In genomic region chr2:169996501-169997237, GRCm38 (mm10) we compare ENCODE assay signal across 11 mouse cellular contexts.
DNase-seq lines count a peak whose midpoint lies in the region; ATAC-seq and TF ChIP-seq lines count a peak whose summit lies in the region.
"Had no signal": no experiment of that assay in that cellular context is flagged by ENCODE, and none has a peak within 500 bp of the region (broad histone marks: within the 10 kb centered on the region; RNA-seq: fewer than 3 reads in every experiment).

No protein-coding gene starts in this region.

- H3K4me3 ChIP-seq in gastrocnemius, adult 2 months = peak overlapping the region; percentile 40; the same call in 1 of the 2 replicates
- H3K4me3 ChIP-seq in spleen, adult 2 months (ENCODE audit: extremely low read depth, insufficient read depth, insufficient read length) = no peak overlapping the region
- H3K4me3 ChIP-seq in kidney, postnatal 0 days (replicated peaks; ENCODE audit: low read depth, low read length) = no peak overlapping the region
- H3K4me3 ChIP-seq in stomach, embryonic 16.5 days (replicated peaks; ENCODE audit: low read length) = no peak overlapping the region
- H3K4me3 ChIP-seq: left cerebral cortex, adult 2 months had no signal

- H3K27me3 ChIP-seq in spleen, adult 2 months (ENCODE audit: control insufficient read depth, insufficient read depth, low read length) = no peaks in the 10 kb centered on the region
- H3K27me3 ChIP-seq in kidney, postnatal 0 days (ENCODE audit: insufficient read depth, low read length) = no peaks in the 10 kb centered on the region
- peaks cover 4% of the 10 kb centered on the region; the same call in 1 of the 2 replicates for H3K27me3 ChIP-seq in stomach, embryonic 16.5 days (ENCODE audit: control insufficient read depth, insufficient read depth, low read length)

- H3K9me3 ChIP-seq in kidney, postnatal 0 days (replicated peaks; ENCODE audit: low read length) = no peaks in the 10 kb centered on the region
- no peaks in the 10 kb centered on the region for H3K9me3 ChIP-seq in stomach, embryonic 16.5 days (replicated peaks; ENCODE audit: control insufficient read depth, low read length)

- DNase-seq in gastrocnemius, adult 2 months = no peak
- DNase-seq in gastrocnemius, postnatal 14 days = no peak
- DNase-seq in spleen, adult 2 months (ENCODE audit: low read depth in 1 of 2, low spot score in 2 of 2) = no peak
- DNase-seq in spleen, adult 12 weeks (ENCODE audit: low spot score) = no peak
- peak; percentile 77 for DNase-seq in kidney, postnatal 0 days (ENCODE audit: low spot score)
- no peak for DNase-seq in natural killer cell, adult 2 months (ENCODE audit: low spot score in 2 of 2)
- DNase-seq: cerebellum, postnatal 10 days; right cerebral cortex, postnatal 4 days had no signal

- no peak for ATAC-seq in kidney, postnatal 0 days (replicated peaks; ENCODE audit: low FRiP score, low read depth)
- no peak for ATAC-seq in stomach, embryonic 16.5 days (ENCODE audit: insufficient read depth, low FRiP score)
- no peak for ATAC-seq in monocyte, adult 5-6 weeks (replicated peaks; ENCODE audit: insufficient number of reproducible peaks, low FRiP score, low TSS enrichment, poor library complexity, severe bottlenecking)

- H3K4me2 ChIP-seq in kidney, postnatal 0 days (ENCODE audit: low read length) = peak overlapping the region; percentile 41
- peak overlapping the region; percentile 43 for H3K4me2 ChIP-seq in stomach, embryonic 16.5 days (ENCODE audit: low read depth, low read length)

- peak overlapping the region; percentile 63 for H3K27ac ChIP-seq in gastrocnemius, adult 2 months
- H3K27ac ChIP-seq in spleen, adult 2 months (ENCODE audit: insufficient read depth, low read length) = peak overlapping the region; percentile 45
- peak overlapping the region; percentile 81 for H3K27ac ChIP-seq in kidney, postnatal 0 days
- peak overlapping the region; percentile 37; the same call in 1 of the 2 replicates for H3K27ac ChIP-seq in stomach, embryonic 16.5 days (ENCODE audit: low read length)
- H3K27ac ChIP-seq: left cerebral cortex, adult 2 months had no signal

- H3K4me1 ChIP-seq in spleen, adult 2 months (ENCODE audit: control insufficient read depth, insufficient read depth, insufficient read length) = no peaks in the 10 kb centered on the region
- H3K4me1 ChIP-seq in kidney, postnatal 0 days (replicated peaks; ENCODE audit: insufficient read depth, low read length) = peaks cover 38% of the 10 kb centered on the region
- H3K4me1 ChIP-seq in stomach, embryonic 16.5 days (ENCODE audit: control insufficient read depth, insufficient read depth, low read length) = peaks cover 32% of the 10 kb centered on the region

- TF ChIP-seq CTCF in gastrocnemius, adult 2 months (IDR thresholded peaks at IDR 0.05) = no peak
- no peak for TF ChIP-seq CTCF in spleen, adult 2 months (IDR thresholded peaks at IDR 0.05; ENCODE audit: extremely low read depth, insufficient read depth, insufficient read length, insufficient replicate concordance)
- TF ChIP-seq CTCF in kidney, postnatal 0 days (IDR thresholded peaks at IDR 0.05; ENCODE audit: low read depth) = peak; percentile 5; the same call in 1 of the 2 replicates

- H3K36me3 ChIP-seq in spleen, adult 2 months (ENCODE audit: control insufficient read depth, insufficient read depth, low read length) = no peaks in the 10 kb centered on the region
- no peaks in the 10 kb centered on the region for H3K36me3 ChIP-seq in kidney, postnatal 0 days (ENCODE audit: insufficient read depth, low read length)
- no peaks in the 10 kb centered on the region for H3K36me3 ChIP-seq in stomach, embryonic 16.5 days (ENCODE audit: control insufficient read depth, insufficient read depth, low read length)

- no peak for TF ChIP-seq POLR2A in spleen, adult 2 months (IDR thresholded peaks at IDR 0.05; ENCODE audit: low read depth, low read length)

- no peak overlapping the region for H3K9ac ChIP-seq in kidney, postnatal 0 days (ENCODE audit: low read depth, low read length)
- H3K9ac ChIP-seq in stomach, embryonic 16.5 days (ENCODE audit: low read length) = peak overlapping the region; percentile 46; the same call in 1 of the 2 replicates

- intact Hi-C loops in gastrocnemius, adult 2 months (cut with DNase I) = no loop called here
- intact Hi-C loops in gastrocnemius, postnatal 14 days (cut with DNase I; ENCODE audit: low total_unique reads) = no loop called here

- 61% methylated on average over 16 of the region's 16 CpGs for WGBS in spleen, adult 2 months
- 28% methylated on average over 16 of the region's 16 CpGs for WGBS in kidney, postnatal 0 days
- WGBS in stomach, embryonic 16.5 days = 36% methylated on average over 16 of the region's 16 CpGs
